Mouse (Mus musculus): ENCODE measurements at regions not wholly inside any gene's neighbourhood (a gene's known extent, or its start where the extent isn't known, plus 50 kb on each side); places are given as distances from the start of the nearest gene placed in this dataset.

DNA sequence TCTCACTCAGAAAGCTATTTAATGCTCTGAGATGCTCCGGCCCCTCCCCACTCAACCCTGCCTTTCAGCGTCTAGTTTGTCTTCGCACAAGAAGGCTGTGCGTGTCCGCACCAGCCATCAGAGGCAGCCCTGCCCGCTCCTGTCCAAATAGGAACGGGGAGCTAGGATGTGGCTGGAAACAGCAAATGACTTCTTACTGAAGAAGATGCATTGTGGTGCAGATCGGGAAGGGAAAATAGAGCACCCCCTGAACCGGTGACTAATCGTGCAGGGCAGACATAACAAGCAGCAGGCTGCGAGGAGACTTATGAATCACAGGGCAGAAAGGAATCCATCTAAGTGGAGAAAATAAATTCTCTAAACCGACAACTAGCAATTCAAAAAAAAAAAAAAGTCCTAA, 324.5 kb upstream of the Runx1 start:
- TF ChIP-seq TCF3 (IDR thresholded peaks at IDR 0.05; ENCODE audit: insufficient read length, low read depth) (no peak), MYOD1 (IDR thresholded peaks at IDR 0.05; ENCODE audit: control insufficient read depth in 1 of 3, insufficient read length in 2 of 3, low read depth in 2 of 3) (no peak), MYOG (IDR thresholded peaks at IDR 0.05; ENCODE audit: control insufficient read depth in 1 of 3, insufficient read depth in 1 of 3, insufficient read length in 2 of 3, low read depth in 2 of 3) (no peak), CEBPB (IDR thresholded peaks at IDR 0.05; ENCODE audit: insufficient read depth, poor library complexity, severe bottlenecking) (no peak), TCF12 (IDR thresholded peaks at IDR 0.05; ENCODE audit: insufficient read depth, poor library complexity, severe bottlenecking) (no peak), REST (IDR thresholded peaks at IDR 0.05; ENCODE audit: insufficient read depth, insufficient read length) (no peak), E2F4 (IDR thresholded peaks at IDR 0.05; ENCODE audit: insufficient read depth) (no peak), POLR2A (IDR thresholded peaks at IDR 0.05; ENCODE audit: insufficient read length, low read depth) (no peak), USF1 (IDR thresholded peaks at IDR 0.05; ENCODE audit: low read depth) (no peak), POLR2AphosphoS2 (IDR thresholded peaks at IDR 0.05; ENCODE audit: insufficient read length, low read depth) (no peak), SRF (IDR thresholded peaks at IDR 0.05; ENCODE audit: control insufficient read depth, insufficient read length, low read depth) (no peak), MAX (IDR thresholded peaks at IDR 0.05; ENCODE audit: low read depth) (no peak)
- Histone ChIP-seq H3K79me2 (ENCODE audit: control insufficient read depth, insufficient read depth) (no peaks in the 10 kb centered on the region), H3K36me3 (ENCODE audit: control insufficient read depth, insufficient read depth) (no peaks in the 10 kb centered on the region), H3K4me3 (no peak overlapping the region), H3K27me3 (ENCODE audit: control insufficient read depth, insufficient read depth, insufficient read length) (no peaks in the 10 kb centered on the region), H3ac (ENCODE audit: control insufficient read depth, insufficient read length) (no peak overlapping the region), H3K4me2 (ENCODE audit: low read depth) (peak overlapping the region; percentile 70)

DNA sequence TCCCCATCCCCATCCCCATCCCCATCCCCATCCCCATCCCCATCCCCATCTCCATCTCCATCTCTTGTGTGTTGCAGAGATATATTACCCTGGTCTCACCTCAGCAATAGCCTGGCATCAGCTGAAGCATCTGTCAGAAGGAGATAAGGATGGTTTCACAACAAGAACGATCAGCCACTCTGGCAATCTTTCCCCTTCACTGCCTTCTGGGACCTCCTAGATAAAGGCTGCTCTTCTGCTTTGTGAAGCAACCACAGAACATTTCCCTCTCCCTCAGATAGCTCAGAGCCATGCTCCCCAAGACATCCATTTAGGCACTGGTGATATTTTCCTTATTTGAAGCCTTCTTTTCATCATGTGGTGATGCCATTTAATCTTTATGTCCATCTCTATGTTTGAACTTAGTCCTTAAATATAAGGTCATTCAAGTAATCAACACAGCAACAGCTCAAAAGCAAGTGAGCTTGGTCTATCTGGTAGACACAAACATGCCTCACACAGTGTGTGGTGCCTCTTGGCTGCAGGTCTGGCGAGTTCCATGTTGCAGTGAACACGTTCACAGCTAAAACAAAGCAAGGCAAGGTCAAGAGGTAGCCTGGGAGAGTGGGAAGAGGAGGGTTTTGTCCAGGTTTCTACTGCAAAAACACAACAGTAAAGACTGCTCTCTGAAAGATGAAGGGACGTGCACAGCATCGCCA, 321.7 kb upstream of the Runx1 start:
- TF ChIP-seq MYOD1 (IDR thresholded peaks at IDR 0.05; ENCODE audit: control insufficient read depth in 1 of 3, insufficient read length in 2 of 3, low read depth in 2 of 3), result no peak
- TF ChIP-seq MAX (IDR thresholded peaks at IDR 0.05; ENCODE audit: low read depth), result no peak
- TF ChIP-seq E2F4 (IDR thresholded peaks at IDR 0.05; ENCODE audit: insufficient read depth), result no peak
- TF ChIP-seq CEBPB (IDR thresholded peaks at IDR 0.05; ENCODE audit: insufficient read depth, poor library complexity, severe bottlenecking), result no peak
- no peak for TF ChIP-seq POLR2AphosphoS2 (IDR thresholded peaks at IDR 0.05; ENCODE audit: insufficient read length, low read depth)
- no peak for TF ChIP-seq MYOG (IDR thresholded peaks at IDR 0.05; ENCODE audit: control insufficient read depth in 1 of 3, insufficient read depth in 1 of 3, insufficient read length in 2 of 3, low read depth in 2 of 3)
- TF ChIP-seq TCF3 (IDR thresholded peaks at IDR 0.05; ENCODE audit: insufficient read length, low read depth), result no peak
- TF ChIP-seq USF1 (IDR thresholded peaks at IDR 0.05; ENCODE audit: low read depth), result no peak
- TF ChIP-seq SRF (IDR thresholded peaks at IDR 0.05; ENCODE audit: control insufficient read depth, insufficient read length, low read depth), result no peak
- H3K4me3 ChIP-seq, result no peak overlapping the region
- H3ac ChIP-seq (ENCODE audit: control insufficient read depth, insufficient read length), result no peak overlapping the region
- H3K27me3 ChIP-seq (ENCODE audit: control insufficient read depth, insufficient read depth, insufficient read length), result no peaks in the 10 kb centered on the region
- H3K36me3 ChIP-seq (ENCODE audit: control insufficient read depth, insufficient read depth), result no peaks in the 10 kb centered on the region
- H3K4me2 ChIP-seq (ENCODE audit: low read depth), result no peak overlapping the region
- H3K79me2 ChIP-seq (ENCODE audit: control insufficient read depth, insufficient read depth), result no peaks in the 10 kb centered on the region

DNA sequence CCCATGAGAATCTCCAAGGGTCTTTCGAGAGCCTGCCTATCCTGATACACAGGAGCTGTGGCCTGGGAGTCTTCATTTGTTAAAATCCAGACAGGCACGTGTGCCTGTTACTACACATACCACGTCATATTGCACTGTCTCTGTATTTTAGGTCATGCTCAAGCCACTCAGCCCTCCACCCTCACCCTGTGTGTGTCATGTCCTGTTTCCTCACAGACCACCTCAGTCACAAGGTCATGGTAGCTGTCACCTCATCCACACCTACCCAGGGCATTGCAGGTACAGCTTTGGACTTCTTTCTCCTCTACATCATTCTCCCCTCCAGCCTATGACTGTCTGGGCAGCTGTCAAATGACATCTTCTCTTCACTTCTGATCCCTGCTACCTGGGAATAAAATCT, 320.9 kb upstream of the Runx1 start:
- H3K36me3 ChIP-seq (ENCODE audit: control insufficient read depth, insufficient read depth), result no peaks in the 10 kb centered on the region
- no peaks in the 10 kb centered on the region for H3K27me3 ChIP-seq (ENCODE audit: control insufficient read depth, insufficient read depth, insufficient read length)
- no peak overlapping the region for H3K4me2 ChIP-seq (ENCODE audit: low read depth)
- H3ac ChIP-seq (ENCODE audit: control insufficient read depth, insufficient read length), result no peak overlapping the region
- TF ChIP-seq CEBPB (IDR thresholded peaks at IDR 0.05; ENCODE audit: insufficient read depth, poor library complexity, severe bottlenecking) (no peak), USF1 (IDR thresholded peaks at IDR 0.05; ENCODE audit: low read depth) (no peak)
- no peak overlapping the region for H3K4me3 ChIP-seq
- H3K79me2 ChIP-seq (ENCODE audit: control insufficient read depth, insufficient read depth), result no peaks in the 10 kb centered on the region

GRCm38 (mm10) chr16:93145617-93146016, 319.7 kb upstream of the Runx1 start:
- H3ac ChIP-seq (ENCODE audit: control insufficient read depth, insufficient read length), result no peak overlapping the region
- H3K27me3 ChIP-seq (ENCODE audit: control insufficient read depth, insufficient read depth, insufficient read length), result no peaks in the 10 kb centered on the region
- TF ChIP-seq USF1 (IDR thresholded peaks at IDR 0.05; ENCODE audit: low read depth) (no peak), MAX (IDR thresholded peaks at IDR 0.05; ENCODE audit: low read depth) (no peak), MYOD1 (IDR thresholded peaks at IDR 0.05; ENCODE audit: control insufficient read depth in 1 of 3, insufficient read length in 2 of 3, low read depth in 2 of 3) (no peak), POLR2A (IDR thresholded peaks at IDR 0.05; ENCODE audit: insufficient read length, low read depth) (no peak), TCF12 (IDR thresholded peaks at IDR 0.05; ENCODE audit: insufficient read depth, poor library complexity, severe bottlenecking) (no peak), E2F4 (IDR thresholded peaks at IDR 0.05; ENCODE audit: insufficient read depth) (no peak), SRF (IDR thresholded peaks at IDR 0.05; ENCODE audit: control insufficient read depth, insufficient read length, low read depth) (no peak), TCF3 (IDR thresholded peaks at IDR 0.05; ENCODE audit: insufficient read length, low read depth) (no peak), MYOG (IDR thresholded peaks at IDR 0.05; ENCODE audit: control insufficient read depth in 1 of 3, insufficient read depth in 1 of 3, insufficient read length in 2 of 3, low read depth in 2 of 3) (no peak)
- H3K36me3 ChIP-seq (ENCODE audit: control insufficient read depth, insufficient read depth), result no peaks in the 10 kb centered on the region
- H3K4me3 ChIP-seq, result no peak overlapping the region
- no peak overlapping the region for H3K4me2 ChIP-seq (ENCODE audit: low read depth)
- H3K79me2 ChIP-seq (ENCODE audit: control insufficient read depth, insufficient read depth), result no peaks in the 10 kb centered on the region

GRCm38 (mm10) chr16:93144033-93144432, 318.1 kb upstream of the Runx1 start:
- no peaks in the 10 kb centered on the region for H3K36me3 ChIP-seq (ENCODE audit: control insufficient read depth, insufficient read depth)
- TF ChIP-seq MYOD1 (IDR thresholded peaks at IDR 0.05; ENCODE audit: control insufficient read depth in 1 of 3, insufficient read length in 2 of 3, low read depth in 2 of 3), result no peak
- TF ChIP-seq USF1 (IDR thresholded peaks at IDR 0.05; ENCODE audit: low read depth), result no peak
- TF ChIP-seq TCF12 (IDR thresholded peaks at IDR 0.05; ENCODE audit: insufficient read depth, poor library complexity, severe bottlenecking), result no peak
- no peak for TF ChIP-seq MYOG (IDR thresholded peaks at IDR 0.05; ENCODE audit: control insufficient read depth in 1 of 3, insufficient read depth in 1 of 3, insufficient read length in 2 of 3, low read depth in 2 of 3)
- no peak for TF ChIP-seq CEBPB (IDR thresholded peaks at IDR 0.05; ENCODE audit: insufficient read depth, poor library complexity, severe bottlenecking)
- no peak for TF ChIP-seq REST (IDR thresholded peaks at IDR 0.05; ENCODE audit: insufficient read depth, insufficient read length)
- no peak for TF ChIP-seq POLR2AphosphoS2 (IDR thresholded peaks at IDR 0.05; ENCODE audit: insufficient read length, low read depth)
- no peak for TF ChIP-seq E2F4 (IDR thresholded peaks at IDR 0.05; ENCODE audit: insufficient read depth)
- TF ChIP-seq MAX (IDR thresholded peaks at IDR 0.05; ENCODE audit: low read depth), result no peak
- no peak for TF ChIP-seq TCF3 (IDR thresholded peaks at IDR 0.05; ENCODE audit: insufficient read length, low read depth)
- no peaks in the 10 kb centered on the region for H3K79me2 ChIP-seq (ENCODE audit: control insufficient read depth, insufficient read depth)
- H3K4me3 ChIP-seq, result no peak overlapping the region
- no peak overlapping the region for H3ac ChIP-seq (ENCODE audit: control insufficient read depth, insufficient read length)
- no peak overlapping the region for H3K4me2 ChIP-seq (ENCODE audit: low read depth)
- no peaks in the 10 kb centered on the region for H3K27me3 ChIP-seq (ENCODE audit: control insufficient read depth, insufficient read depth, insufficient read length)
